Mouse (Mus musculus): ENCODE measurements at regions not wholly inside any gene's neighbourhood (a gene's known extent, or its start where the extent isn't known, plus 50 kb on each side); places are given as distances from the start of the nearest gene placed in this dataset.

DNA sequence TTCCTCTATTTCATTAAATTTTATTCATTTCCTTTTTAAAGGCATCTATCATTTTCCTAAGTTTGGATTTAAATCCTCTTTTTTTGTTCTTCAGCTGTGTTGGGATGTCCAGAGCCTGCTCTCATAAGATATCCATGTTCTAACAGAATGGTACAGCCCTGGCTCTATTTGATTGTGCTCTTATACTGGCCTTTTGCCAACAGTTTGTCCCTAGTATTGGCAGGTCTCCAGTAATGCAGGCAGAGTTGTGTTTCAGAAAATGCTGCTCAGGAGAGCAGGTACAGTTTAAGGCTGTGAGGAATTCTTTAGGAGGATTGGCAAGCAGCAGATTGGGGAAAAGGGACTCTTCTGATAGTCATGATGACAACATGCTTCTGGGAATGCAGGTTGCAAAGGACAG lies 797.1 kb upstream of the Slit2 start:
- no peak overlapping the region for H3K4me2 ChIP-seq
- no peaks in the 10 kb centered on the region for H3K36me3 ChIP-seq
- no peak overlapping the region for H3K27ac ChIP-seq
- H3K9ac ChIP-seq, result no peak overlapping the region
- no peak overlapping the region for H3K4me3 ChIP-seq
- ATAC-seq (ENCODE audit: low FRiP score), result no peak
- no peaks in the 10 kb centered on the region for H3K27me3 ChIP-seq
- no peaks in the 10 kb centered on the region for H3K4me1 ChIP-seq (replicated peaks)
- no peaks in the 10 kb centered on the region for H3K9me3 ChIP-seq

DNA sequence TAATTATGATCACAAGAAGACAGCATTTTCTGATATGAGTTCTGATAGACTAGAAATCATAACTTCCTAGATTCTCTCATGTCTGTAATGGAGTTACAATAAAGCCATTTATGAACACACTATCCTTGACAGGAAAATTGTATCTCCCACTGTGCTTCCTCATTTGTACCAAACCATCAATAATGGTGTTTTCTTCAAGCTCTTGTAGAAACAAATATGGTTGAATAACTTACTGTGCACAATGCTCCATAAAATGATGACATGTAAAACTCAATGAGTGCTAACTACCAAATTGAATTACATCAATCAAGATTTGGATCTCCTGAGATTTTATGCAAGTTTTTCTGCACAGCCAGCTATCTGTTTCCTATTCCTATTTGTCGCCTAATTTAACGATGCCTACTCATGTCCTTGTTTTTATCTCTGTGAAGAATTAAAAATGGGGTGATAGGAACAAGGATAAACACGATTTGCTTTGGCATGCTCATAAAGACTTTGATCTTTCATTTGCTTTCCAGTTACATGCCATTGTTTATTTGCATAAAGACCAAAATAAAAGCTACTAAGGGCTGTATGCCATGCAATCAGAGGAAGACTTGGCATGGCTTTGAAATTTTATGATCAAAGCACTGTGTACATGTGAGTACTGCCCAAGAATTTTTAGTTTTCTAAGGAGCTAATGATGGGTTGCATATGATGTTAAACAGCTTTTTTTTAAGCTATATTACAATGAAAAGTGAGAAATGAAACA lies 780.6 kb upstream of the Slit2 start:
- WGBS, result 74% methylated on average over 3 of the region's 3 CpGs
- Histone ChIP-seq H3K9ac (no peak overlapping the region), H3K4me2 (no peak overlapping the region), H3K27ac (no peak overlapping the region), H3K4me1 (replicated peaks) (no peaks in the 10 kb centered on the region), H3K4me3 (no peak overlapping the region), H3K36me3 (no peaks in the 10 kb centered on the region), H3K27me3 (no peaks in the 10 kb centered on the region), H3K9me3 (no peaks in the 10 kb centered on the region; the same call in 1 of the 2 replicates)
- no peak for ATAC-seq (ENCODE audit: low FRiP score)

DNA sequence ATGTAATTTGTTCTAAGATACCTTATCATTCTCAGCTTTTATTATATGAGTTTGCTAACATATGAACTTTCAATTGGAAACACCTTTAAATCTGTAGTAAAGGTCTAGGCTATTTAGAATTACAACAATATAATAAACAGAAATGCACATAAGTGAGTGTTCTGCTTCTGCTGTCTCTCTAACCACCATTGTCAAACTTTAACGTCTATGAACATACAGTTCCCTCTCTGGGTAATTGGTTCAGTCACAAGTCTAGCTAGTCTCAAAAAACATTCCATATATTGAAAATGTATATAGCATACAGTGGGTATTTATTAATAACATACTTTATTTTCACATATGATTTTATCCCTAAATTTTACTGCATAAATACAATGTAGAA lies 780.0 kb upstream of the Slit2 start:
- H3K36me3 ChIP-seq, result no peaks in the 10 kb centered on the region
- H3K27me3 ChIP-seq, result no peaks in the 10 kb centered on the region
- H3K4me2 ChIP-seq, result no peak overlapping the region
- H3K9ac ChIP-seq, result no peak overlapping the region
- H3K4me1 ChIP-seq (replicated peaks), result no peaks in the 10 kb centered on the region
- H3K9me3 ChIP-seq, result no peaks in the 10 kb centered on the region
- no peak for ATAC-seq (ENCODE audit: low FRiP score)
- H3K27ac ChIP-seq, result no peak overlapping the region
- no peak overlapping the region for H3K4me3 ChIP-seq
- 81% methylated on average over 1 of the region's 1 CpGs for WGBS

DNA sequence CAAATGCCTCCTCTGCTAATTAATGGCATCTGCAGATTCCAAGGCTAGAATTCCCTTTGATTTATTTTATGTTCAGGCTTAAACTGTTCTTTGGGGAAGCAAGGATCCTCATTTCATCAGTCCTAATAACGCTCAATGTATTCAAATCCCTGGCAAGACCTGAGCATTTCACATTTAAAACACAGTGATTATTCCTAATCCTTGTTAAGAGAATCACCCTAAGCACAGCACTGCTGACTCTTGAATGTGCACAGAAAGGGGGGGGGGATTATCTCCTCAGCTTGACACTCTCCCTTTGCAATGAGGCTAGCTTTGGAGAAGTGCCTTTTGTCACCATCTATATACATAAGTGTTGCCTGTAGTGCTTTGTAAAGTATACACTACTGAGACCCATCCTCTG lies 772.4 kb upstream of the Slit2 start:
- no peak overlapping the region for H3K9ac ChIP-seq
- no peaks in the 10 kb centered on the region for H3K36me3 ChIP-seq
- H3K27ac ChIP-seq, result no peak overlapping the region
- no peaks in the 10 kb centered on the region for H3K27me3 ChIP-seq
- 53% methylated on average over 1 of the region's 1 CpGs for WGBS
- H3K9me3 ChIP-seq, result no peaks in the 10 kb centered on the region
- ATAC-seq (ENCODE audit: low FRiP score), result no peak
- H3K4me2 ChIP-seq, result no peak overlapping the region
- H3K4me3 ChIP-seq, result no peak overlapping the region
- no peaks in the 10 kb centered on the region for H3K4me1 ChIP-seq (replicated peaks)

DNA sequence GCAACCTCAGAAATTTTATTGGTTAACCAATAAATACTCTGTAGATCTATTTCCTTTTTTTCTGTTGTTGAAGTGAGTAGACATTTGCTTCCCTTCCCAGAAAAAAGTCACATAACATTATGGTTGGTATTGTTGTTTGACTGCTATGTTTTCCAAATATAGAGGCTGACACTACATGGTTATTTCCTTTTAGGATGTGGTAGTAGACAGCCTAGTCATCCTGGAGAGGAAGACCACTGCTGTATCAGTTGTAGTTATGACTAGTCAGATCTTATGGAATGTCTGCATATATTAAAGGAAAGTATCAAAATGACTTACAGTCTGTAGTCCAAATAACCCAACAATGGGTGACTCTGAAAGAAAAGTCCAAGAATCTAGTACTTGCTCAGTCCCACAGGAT lies 767.5 kb upstream of the Slit2 start:
- H3K27ac ChIP-seq, result no peak overlapping the region
- H3K9ac ChIP-seq, result no peak overlapping the region
- no peaks in the 10 kb centered on the region for H3K9me3 ChIP-seq
- H3K4me2 ChIP-seq, result no peak overlapping the region
- no peak for ATAC-seq (ENCODE audit: low FRiP score)
- H3K36me3 ChIP-seq, result no peaks in the 10 kb centered on the region
- no peak overlapping the region for H3K4me3 ChIP-seq
- H3K4me1 ChIP-seq (replicated peaks), result no peaks in the 10 kb centered on the region
- H3K27me3 ChIP-seq, result no peaks in the 10 kb centered on the region

DNA sequence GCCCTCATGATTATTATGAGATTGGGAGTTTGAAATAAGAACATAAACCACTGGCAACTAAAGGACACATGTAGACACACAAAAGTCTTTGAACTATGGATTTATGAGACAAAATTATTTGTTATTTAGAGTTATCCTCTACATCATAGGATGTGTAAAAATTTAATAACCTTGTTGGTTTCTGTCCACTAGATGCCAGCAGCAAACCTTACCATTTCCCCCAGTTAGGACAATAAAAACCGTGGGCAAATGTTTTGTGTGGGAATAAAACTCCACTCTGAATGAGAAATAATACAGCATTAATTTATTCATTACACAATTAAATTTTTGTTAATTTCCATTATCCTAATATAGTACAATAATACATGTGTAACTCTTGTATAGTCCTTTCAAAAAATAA lies 757.7 kb upstream of the Slit2 start:
- ATAC-seq (ENCODE audit: low FRiP score), result no peak
- no peaks in the 10 kb centered on the region for H3K36me3 ChIP-seq
- no peak overlapping the region for H3K9ac ChIP-seq
- no peak overlapping the region for H3K4me2 ChIP-seq
- H3K9me3 ChIP-seq, result no peaks in the 10 kb centered on the region
- H3K27me3 ChIP-seq, result no peaks in the 10 kb centered on the region
- H3K4me3 ChIP-seq, result no peak overlapping the region
- WGBS, result 68% methylated on average over 1 of the region's 1 CpGs
- H3K4me1 ChIP-seq (replicated peaks), result no peaks in the 10 kb centered on the region
- no peak overlapping the region for H3K27ac ChIP-seq

DNA sequence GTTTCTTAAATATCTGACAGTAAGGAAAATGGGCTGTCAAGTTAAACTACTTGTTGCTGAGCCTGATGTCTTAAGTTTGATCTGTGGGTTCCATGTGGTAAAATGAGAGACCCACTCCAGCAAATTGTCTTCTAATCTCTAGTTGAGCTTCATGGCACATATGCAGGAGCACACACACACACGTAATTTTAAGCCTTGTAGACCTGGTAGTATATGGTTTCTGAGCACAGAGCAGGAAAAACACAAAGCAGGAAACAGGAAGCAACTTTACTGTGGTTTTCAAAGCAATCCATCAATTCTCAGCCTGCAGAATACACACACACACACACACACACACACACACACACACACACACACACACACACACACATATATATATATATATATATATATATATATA lies 746.8 kb upstream of the Slit2 start:
- no peaks in the 10 kb centered on the region for H3K27me3 ChIP-seq
- no peak overlapping the region for H3K27ac ChIP-seq
- ATAC-seq (ENCODE audit: low FRiP score), result no peak
- 69% methylated on average over 1 of the region's 1 CpGs for WGBS
- H3K9me3 ChIP-seq, result no peaks in the 10 kb centered on the region
- no peak overlapping the region for H3K4me2 ChIP-seq
- no peak overlapping the region for H3K9ac ChIP-seq
- no peak overlapping the region for H3K4me3 ChIP-seq
- H3K36me3 ChIP-seq, result no peaks in the 10 kb centered on the region
- H3K4me1 ChIP-seq (replicated peaks), result no peaks in the 10 kb centered on the region

DNA sequence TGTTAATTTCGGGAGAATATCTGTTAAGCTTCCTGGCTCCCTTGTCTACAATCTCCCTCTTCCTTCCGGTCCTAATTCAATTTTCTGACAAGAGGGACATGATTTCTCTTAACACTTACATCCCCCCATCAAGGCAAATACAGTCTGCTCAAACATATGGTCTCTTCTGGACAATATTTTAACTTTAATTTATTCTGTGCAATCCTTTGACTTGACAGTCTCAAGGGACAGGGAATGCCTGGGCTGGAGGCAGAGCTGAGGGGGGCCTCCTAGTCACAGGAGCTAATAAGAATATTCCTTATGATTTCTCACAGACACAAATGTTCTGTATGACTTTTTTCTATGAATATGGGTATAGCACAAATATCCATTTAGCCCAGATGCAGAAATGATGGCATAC lies 742.9 kb upstream of the Slit2 start:
- H3K4me1 ChIP-seq (replicated peaks), result no peaks in the 10 kb centered on the region
- no peak overlapping the region for H3K9ac ChIP-seq
- no peaks in the 10 kb centered on the region for H3K36me3 ChIP-seq
- no peak overlapping the region for H3K4me2 ChIP-seq
- no peak for ATAC-seq (ENCODE audit: low FRiP score)
- H3K27ac ChIP-seq, result no peak overlapping the region
- 51% methylated on average over 2 of the region's 2 CpGs for WGBS
- no peaks in the 10 kb centered on the region for H3K27me3 ChIP-seq
- H3K9me3 ChIP-seq, result no peaks in the 10 kb centered on the region
- H3K4me3 ChIP-seq, result no peak overlapping the region

DNA sequence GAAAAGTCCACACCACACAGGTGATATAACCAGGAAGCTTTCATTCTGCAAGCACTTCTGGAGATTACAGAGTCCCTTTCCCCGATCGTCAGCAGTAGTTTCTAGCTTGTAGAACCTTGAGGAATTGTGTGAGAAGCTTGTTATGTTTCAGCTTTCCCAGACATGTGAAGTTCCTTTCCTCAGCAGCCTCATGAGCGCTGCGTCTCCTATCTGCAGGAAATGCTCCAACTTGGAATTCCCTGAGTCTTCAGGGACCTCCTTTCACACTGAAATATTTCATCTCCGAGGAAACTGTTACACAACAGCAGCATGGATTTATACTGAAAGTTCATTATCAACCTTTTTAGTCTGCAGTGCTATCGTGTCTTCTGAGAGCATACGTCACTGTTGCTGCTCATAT lies 742.4 kb upstream of the Slit2 start:
- H3K4me3 ChIP-seq, result no peak overlapping the region
- 77% methylated on average over 7 of the region's 7 CpGs for WGBS
- H3K4me1 ChIP-seq (replicated peaks), result no peaks in the 10 kb centered on the region
- H3K9me3 ChIP-seq, result no peaks in the 10 kb centered on the region
- no peak for ATAC-seq (ENCODE audit: low FRiP score)
- no peak overlapping the region for H3K27ac ChIP-seq
- H3K27me3 ChIP-seq, result no peaks in the 10 kb centered on the region
- H3K9ac ChIP-seq, result no peak overlapping the region
- H3K36me3 ChIP-seq, result no peaks in the 10 kb centered on the region
- no peak overlapping the region for H3K4me2 ChIP-seq

DNA sequence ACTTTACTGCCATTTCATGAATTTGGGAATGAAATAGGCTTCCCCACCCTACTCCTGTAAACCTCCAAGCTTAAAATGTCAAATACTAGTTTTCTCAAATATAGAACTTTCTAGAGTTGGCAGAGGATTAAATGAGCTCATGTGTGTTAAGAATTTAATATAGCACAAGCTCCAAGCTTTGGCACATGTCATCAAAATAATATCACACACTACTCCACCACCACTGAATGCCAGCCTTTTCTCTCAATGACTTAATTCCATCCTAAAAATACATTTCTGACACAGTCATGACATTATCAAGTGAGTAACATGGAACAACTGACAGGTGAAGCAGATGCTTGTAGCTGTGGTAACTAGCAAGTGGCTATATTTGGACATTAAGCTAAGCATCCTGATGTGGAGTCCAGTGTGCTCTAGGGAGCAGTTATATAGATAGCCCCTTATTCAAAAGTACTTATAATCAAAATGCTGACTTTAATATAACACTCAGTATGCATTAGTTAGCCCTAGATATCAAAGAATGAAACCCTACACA lies 728.0 kb upstream of the Slit2 start:
- Histone ChIP-seq H3K4me2 (no peak overlapping the region), H3K27me3 (no peaks in the 10 kb centered on the region), H3K36me3 (no peaks in the 10 kb centered on the region), H3K9me3 (no peaks in the 10 kb centered on the region), H3K27ac (no peak overlapping the region), H3K9ac (no peak overlapping the region), H3K4me1 (replicated peaks) (no peaks in the 10 kb centered on the region), H3K4me3 (no peak overlapping the region)
- no peak for ATAC-seq (ENCODE audit: low FRiP score)

DNA sequence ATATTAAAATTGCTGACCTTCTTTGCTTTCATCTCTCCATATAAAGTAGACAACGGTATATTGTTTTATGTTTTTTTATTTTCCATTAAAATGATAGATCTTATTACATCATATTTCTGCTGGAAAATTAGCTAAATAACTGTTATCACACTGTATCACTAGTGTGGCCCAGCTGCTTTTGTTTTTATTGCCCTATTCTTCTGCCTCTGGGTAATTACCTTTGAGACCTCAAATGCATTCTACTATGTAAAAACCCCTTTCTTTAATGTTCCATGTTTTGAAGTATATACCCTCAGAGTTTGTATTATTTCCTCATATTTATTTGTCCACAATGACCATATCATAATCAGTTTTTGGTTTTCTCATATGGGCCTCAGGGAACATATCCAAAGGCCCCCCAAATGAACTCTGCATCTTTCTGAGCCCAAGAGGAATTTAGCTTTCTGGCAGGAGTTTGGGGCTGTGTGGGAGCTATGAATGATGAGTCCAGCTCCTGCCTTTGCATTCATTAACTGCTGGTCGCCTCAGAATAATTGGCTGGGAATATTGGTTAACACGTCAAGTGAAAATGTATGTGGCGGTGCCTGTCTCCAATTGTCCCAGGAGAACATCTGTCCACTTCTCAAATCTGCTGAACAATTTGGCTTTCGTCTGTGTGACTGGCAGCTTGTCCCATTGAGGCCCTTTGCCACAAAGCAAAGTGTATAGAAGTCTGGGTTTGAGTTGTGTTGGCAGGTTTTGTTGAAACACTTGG lies 721.1 kb upstream of the Slit2 start:
- Histone ChIP-seq H3K4me1 (replicated peaks) (0 out of 2 replicates have a peak, but pooled peaks cover 4% of the 10 kb centered on the region), H3K4me2 (no peak overlapping the region), H3K9me3 (no peaks in the 10 kb centered on the region), H3K4me3 (no peak overlapping the region), H3K27ac (no peak overlapping the region), H3K27me3 (no peaks in the 10 kb centered on the region), H3K9ac (no peak overlapping the region), H3K36me3 (no peaks in the 10 kb centered on the region)
- peak; percentile 76 for ATAC-seq (ENCODE audit: low FRiP score)
- WGBS, result 32% methylated on average over 5 of the region's 5 CpGs

DNA sequence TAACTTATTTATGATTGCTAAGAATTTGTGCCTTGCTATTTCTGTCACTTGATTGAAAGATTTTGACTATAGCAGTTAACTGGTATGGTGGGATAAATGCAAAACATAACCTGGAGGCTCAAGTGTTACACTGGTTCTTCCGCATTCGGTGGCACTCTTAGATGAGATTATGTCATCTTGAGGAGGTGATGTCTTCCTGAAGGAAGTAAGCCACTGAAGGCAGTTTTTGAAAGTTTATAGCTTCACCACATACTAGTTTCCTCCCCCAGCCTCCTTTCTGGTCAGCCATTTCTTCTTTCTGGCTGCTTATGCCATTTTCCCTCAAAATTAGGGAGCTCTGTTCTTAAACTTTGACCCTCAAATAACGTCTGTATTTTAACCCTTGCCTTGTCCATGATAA lies 710.3 kb upstream of the Slit2 start:
- Histone ChIP-seq H3K9ac (no peak overlapping the region), H3K4me1 (replicated peaks) (no peaks in the 10 kb centered on the region), H3K27me3 (no peaks in the 10 kb centered on the region), H3K9me3 (no peaks in the 10 kb centered on the region), H3K36me3 (no peaks in the 10 kb centered on the region), H3K27ac (no peak overlapping the region), H3K4me2 (no peak overlapping the region), H3K4me3 (no peak overlapping the region)
- WGBS, result 75% methylated on average over 3 of the region's 3 CpGs
- no peak for ATAC-seq (ENCODE audit: low FRiP score)
